Comparison of ENCODE assay signal across 8 mouse cellular contexts in genomic region chr5:127484813-127485486, GRCm38 (mm10).
DNase-seq lines count a peak whose midpoint lies in the region; ATAC-seq and TF ChIP-seq lines count a peak whose summit lies in the region.

No protein-coding gene starts in this region.

- H3K4me1 ChIP-seq in kidney, embryonic 15.5 days, result peaks cover 20% of the 10 kb centered on the region
- no peaks in the 10 kb centered on the region; the same call in 1 of the 2 replicates for H3K4me1 ChIP-seq in bone marrow, adult 2 months (ENCODE audit: control insufficient read depth, insufficient read depth, low read length)
- 0 out of 2 replicates have a peak, but pooled peaks cover 10% of the 10 kb centered on the region for H3K4me1 ChIP-seq in intestine, embryonic 15.5 days (replicated peaks)

- no peak for DNase-seq in kidney, postnatal 10 days
- DNase-seq in natural killer cell, adult 2 months (ENCODE audit: low spot score in 2 of 2), result peak; percentile 10 to 19
- no peak for DNase-seq in layer of hippocampus, postnatal 36 days
- no peak for DNase-seq in layer of hippocampus, adult 9-11 months
- DNase-seq in kidney, postnatal 14 days, result no peak

- no peak overlapping the region for H3K9ac ChIP-seq in kidney, embryonic 15.5 days
- H3K9ac ChIP-seq in intestine, embryonic 15.5 days, result no peak overlapping the region

- H3K4me3 ChIP-seq in kidney, embryonic 15.5 days (replicated peaks), result no peak overlapping the region
- peak overlapping the region; percentile 23 for H3K4me3 ChIP-seq in bone marrow, adult 2 months (replicated peaks; ENCODE audit: control insufficient read depth, low read depth, low read length)
- no peak overlapping the region for H3K4me3 ChIP-seq in intestine, embryonic 15.5 days (replicated peaks)

- no peaks in the 10 kb centered on the region for H3K27me3 ChIP-seq in kidney, embryonic 15.5 days
- H3K27me3 ChIP-seq in intestine, embryonic 15.5 days (replicated peaks), result no peaks in the 10 kb centered on the region

- no peaks in the 10 kb centered on the region for H3K36me3 ChIP-seq in kidney, embryonic 15.5 days
- no peaks in the 10 kb centered on the region for H3K36me3 ChIP-seq in intestine, embryonic 15.5 days

- 10% methylated on average over 13 of the region's 13 CpGs for WGBS in kidney, embryonic 15.5 days
- 2% methylated on average over 13 of the region's 13 CpGs for WGBS in bone marrow, adult 2 months
- WGBS in intestine, embryonic 15.5 days, result 26% methylated on average over 13 of the region's 13 CpGs

- H3K4me2 ChIP-seq in kidney, embryonic 15.5 days, result peak overlapping the region; percentile 31
- H3K4me2 ChIP-seq in intestine, embryonic 15.5 days (replicated peaks), result 0 out of 2 replicates have a peak overlapping the region, but pooled peaks have one; percentile 14

- no peaks in the 10 kb centered on the region for H3K9me3 ChIP-seq in kidney, embryonic 15.5 days (replicated peaks)
- H3K9me3 ChIP-seq in intestine, embryonic 15.5 days, result no peaks in the 10 kb centered on the region

- no peak for ATAC-seq in kidney, embryonic 15.5 days (replicated peaks; ENCODE audit: low FRiP score)
- no peak for ATAC-seq in intestine, embryonic 15.5 days

- H3K27ac ChIP-seq in kidney, embryonic 15.5 days, result no peak overlapping the region; the same call in 1 of the 2 replicates
- no peak overlapping the region; the same call in 1 of the 2 replicates for H3K27ac ChIP-seq in bone marrow, adult 2 months (ENCODE audit: control insufficient read depth, insufficient read depth, low read depth, low read length, poor library complexity)
- H3K27ac ChIP-seq in intestine, embryonic 15.5 days, result no peak overlapping the region

- no peak for TF ChIP-seq CTCF in bone marrow, adult 2 months (IDR thresholded peaks at IDR 0.05; ENCODE audit: control insufficient read depth, insufficient read depth, low read length)

- no peak for TF ChIP-seq POLR2A in bone marrow, adult 2 months (IDR thresholded peaks at IDR 0.05; ENCODE audit: borderline replicate concordance, control insufficient read depth, low read depth, low read length)

Comparison
In these comparisons a context has a peak if more than half of its experiments do, and no peak if none do; other contexts are left out.
1. DNase-seq: peak in natural killer cell, adult 2 months (2 of 2); none in kidney, postnatal 10 days (single experiment), layer of hippocampus, postnatal 36 days (0 of 2), layer of hippocampus, adult 9-11 months (single experiment) and kidney, postnatal 14 days (single experiment).